Mouse (Mus musculus): ENCODE data around the gene Kbtbd4.

The Kbtbd4 gene

GRCm38 (mm10) chr2:90906721-90907120 is 2.2 kb downstream of the Kbtbd4 start:
- DNase-seq: no peak

- no peak for DNase-seq
Measured at GRCm38 (mm10) chr2:90910861-90911260, 6.3 kb downstream of the Kbtbd4 start.

- DNase-seq: no peak
Measured at GRCm38 (mm10) chr2:90911668-90912067, 7.1 kb downstream of the Kbtbd4 start.

GRCm38 (mm10) chr2:90913671-90914070 is 9.1 kb downstream of the Kbtbd4 start:
- peak; percentile 44 for DNase-seq

- DNase-seq: no peak
Measured at GRCm38 (mm10) chr2:90915516-90915915, 11.0 kb downstream of the Kbtbd4 start.

- no peak for DNase-seq
Measured at GRCm38 (mm10) chr2:90916560-90917232, 12.2 kb downstream of the Kbtbd4 start.

GRCm38 (mm10) chr2:90917233-90917998 is 12.9 kb downstream of the Kbtbd4 start:
- DNase-seq: peak; percentile 84

GRCm38 (mm10) chr2:90917999-90918698 is 13.6 kb downstream of the Kbtbd4 start:
- peak; percentile 14 for DNase-seq

- DNase-seq: no peak
Measured at GRCm38 (mm10) chr2:90921178-90921577, 16.6 kb downstream of the Kbtbd4 start.

- no peak for DNase-seq
Measured at GRCm38 (mm10) chr2:90922636-90923035, 18.1 kb downstream of the Kbtbd4 start.

- no peak for DNase-seq
Measured at GRCm38 (mm10) chr2:90928566-90928965, 24.0 kb downstream of the Kbtbd4 start.

- DNase-seq: no peak
Measured at GRCm38 (mm10) chr2:90931829-90932228, 27.3 kb downstream of the Kbtbd4 start.

GRCm38 (mm10) chr2:90932273-90932672 is 27.7 kb downstream of the Kbtbd4 start:
- no peak for DNase-seq

GRCm38 (mm10) chr2:90938362-90938761 is 33.8 kb downstream of the Kbtbd4 start:
- DNase-seq: no peak

- peak; percentile 37 for DNase-seq
Measured at GRCm38 (mm10) chr2:90939750-90940149, 35.2 kb downstream of the Kbtbd4 start.

- DNase-seq: peak; percentile 88
Measured at GRCm38 (mm10) chr2:90940233-90941229, 36.0 kb downstream of the Kbtbd4 start, which contains the start of gene Celf1. Gene Celf1, plus strand, starts transcription at chr2:90940382.

- no peak for DNase-seq
Measured at GRCm38 (mm10) chr2:90941744-90942143, 37.2 kb downstream of the Kbtbd4 start.

GRCm38 (mm10) chr2:90950149-90950548 is 45.6 kb downstream of the Kbtbd4 start:
- no peak for DNase-seq

GRCm38 (mm10) chr2:90950582-90951194 is 46.1 kb downstream of the Kbtbd4 start:
- no peak for DNase-seq

GRCm38 (mm10) chr2:90953461-90953860 is 48.9 kb downstream of the Kbtbd4 start:
- no peak for DNase-seq

- no peak for DNase-seq
Measured at GRCm38 (mm10) chr2:90956053-90956452, 51.5 kb downstream of the Kbtbd4 start.

GRCm38 (mm10) chr2:90958856-90959255 is 54.3 kb downstream of the Kbtbd4 start:
- no peak for DNase-seq
